Mouse (Mus musculus) heart, postnatal 14 days (tissue): ENCODE measurements at regions not wholly inside any gene's neighbourhood (a gene's known extent, or its start where the extent isn't known, plus 50 kb on each side); places are given as distances from the start of the nearest gene placed in this dataset.

Experiments
- DNase-seq, 2 experiments: peaks; one replicate each; pipeline ENCODE4 v3.0.0; 2021 to 2022
- intact Hi-C: fragments of 180-260 bp; cut with DNase I; formaldehyde crosslinking; loops from one replicate; pipeline ENCODE4 v1.15.1; 2025

DNA sequence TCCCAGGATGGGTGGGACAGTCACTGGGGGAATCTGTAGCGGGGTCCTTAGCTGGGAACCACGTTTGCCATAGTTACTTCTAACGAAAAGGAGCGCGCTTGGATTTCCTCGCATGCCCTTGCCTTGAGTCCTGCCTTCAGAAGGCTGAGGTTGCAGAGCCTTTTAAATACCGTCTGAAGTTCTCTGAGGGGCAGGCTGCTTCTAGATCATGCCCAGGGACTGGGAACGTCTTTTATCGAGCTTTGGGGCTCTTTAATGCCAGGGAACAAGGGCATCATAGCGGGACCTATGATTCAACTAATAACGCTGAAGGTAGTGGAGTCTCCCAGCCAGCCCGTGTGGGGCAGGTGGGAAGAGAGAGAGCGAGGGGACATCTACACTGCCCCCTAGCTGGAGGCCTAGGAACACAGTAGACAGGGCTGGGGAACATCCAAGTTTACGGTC, 369.1 kb downstream of the Vrk1 start:
- intact Hi-C loops = no loop called here

DNA sequence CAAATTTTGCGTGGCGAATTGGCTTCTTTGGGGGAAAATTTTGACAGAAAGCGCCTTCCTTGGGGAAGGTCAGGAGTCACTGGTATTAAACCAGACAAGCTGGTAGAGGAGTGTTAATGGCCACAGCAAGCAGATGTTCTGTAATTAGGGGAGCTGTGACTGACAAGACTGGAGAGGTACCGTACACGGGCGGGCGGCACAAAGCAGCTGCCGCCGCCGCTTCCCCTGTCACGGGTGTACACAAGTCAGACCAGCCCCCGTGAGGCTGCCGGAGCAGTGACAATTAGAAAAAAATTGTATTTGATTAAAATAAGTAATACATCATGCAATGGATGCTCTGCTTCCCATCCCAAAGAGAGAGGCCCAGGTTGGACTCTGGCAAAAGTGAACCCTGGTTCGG, 369.8 kb downstream of the Vrk1 start:
- intact Hi-C loops = no loop called here

More for the DNA sequence above, 369.1 kb downstream of the Vrk1 start:
- peak in 1 of 2 experiments; percentile 10 for DNase-seq

DNA sequence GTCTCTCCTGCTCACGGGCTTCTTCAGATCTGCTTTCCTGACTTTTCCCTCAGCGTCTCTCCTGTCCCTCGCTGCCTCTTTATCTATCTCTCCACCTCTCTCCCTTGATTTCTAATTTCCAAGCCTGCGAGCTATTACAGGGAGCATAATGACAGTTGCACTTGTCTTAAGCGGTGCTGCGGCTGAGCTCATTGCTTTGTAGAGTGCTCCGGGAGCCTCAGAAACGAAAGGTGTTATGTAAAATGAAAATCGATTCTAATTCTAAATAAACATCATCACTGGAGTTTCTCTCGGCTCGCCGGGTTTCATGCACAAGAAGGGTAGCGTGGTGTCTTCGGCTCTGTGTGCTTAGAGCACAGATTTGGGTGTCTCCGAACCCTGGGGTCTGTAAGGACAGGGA, 371.8 kb downstream of the Vrk1 start:
- intact Hi-C loops = no loop called here
- DNase-seq = no peak

More for the DNA sequence above, 369.8 kb downstream of the Vrk1 start:
- DNase-seq = no peak

DNA sequence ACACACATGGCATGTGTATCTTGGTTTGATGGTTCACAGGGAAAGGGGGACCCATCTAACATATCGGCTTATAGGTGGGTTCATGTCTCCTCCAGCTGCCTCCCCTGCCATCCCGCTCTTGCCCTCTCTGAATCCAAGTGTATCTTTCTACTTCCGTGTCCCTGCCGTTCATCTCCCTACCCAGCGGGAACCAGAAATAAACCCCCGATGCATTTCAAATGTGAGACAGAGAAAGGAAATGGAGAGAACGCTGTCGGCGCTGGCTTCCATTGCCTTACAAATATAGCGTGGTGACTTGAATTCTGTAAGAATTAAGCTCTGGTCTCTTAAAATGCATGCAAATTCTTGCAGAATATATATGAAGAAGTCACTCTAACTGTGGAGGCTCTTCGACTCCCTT, 379.2 kb downstream of the Vrk1 start:
- no peak for DNase-seq
- intact Hi-C loops = no loop called here

DNA sequence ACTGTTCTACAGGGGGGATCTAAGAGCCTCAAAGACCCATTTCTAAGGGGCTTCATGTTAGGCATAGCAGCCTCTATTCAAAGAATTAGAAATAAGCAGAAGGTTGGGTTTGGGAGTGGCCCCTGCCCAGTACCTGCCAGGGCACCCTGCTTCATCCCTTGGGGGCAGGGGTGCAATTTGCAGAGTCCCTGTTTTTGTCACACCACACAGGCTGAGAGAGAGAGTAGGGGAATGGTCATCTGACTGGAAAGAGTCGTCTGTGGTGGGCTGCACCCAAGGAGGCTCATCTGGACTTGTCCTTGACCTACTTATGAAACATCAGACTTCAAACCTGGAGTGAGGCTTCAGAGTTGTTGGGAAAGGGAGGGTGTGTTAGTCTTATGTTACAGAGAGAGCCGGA, 382.3 kb downstream of the Vrk1 start:
- intact Hi-C loops = no loop called here
- no peak for DNase-seq

DNA sequence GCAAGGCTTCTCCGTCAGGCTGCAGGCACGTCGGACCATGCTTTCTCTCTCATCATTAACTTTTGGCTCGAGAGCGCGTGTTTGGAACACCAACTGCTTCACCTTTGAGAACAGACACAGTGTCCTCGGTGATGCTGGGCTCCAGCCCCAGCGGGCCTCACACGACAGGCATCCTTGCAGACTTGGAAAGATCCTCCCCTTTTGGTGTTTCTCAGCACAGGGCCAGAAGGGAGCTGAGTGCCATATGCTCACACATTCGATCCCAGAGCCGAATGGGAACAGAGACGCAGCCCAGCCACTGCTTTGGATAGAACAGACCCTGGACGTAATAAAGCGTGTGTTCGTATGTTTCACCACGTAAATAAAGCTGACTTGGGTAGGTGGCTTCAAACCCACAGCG, 389.1 kb downstream of the Vrk1 start:
- DNase-seq = no peak
- intact Hi-C loops = no loop called here

DNA sequence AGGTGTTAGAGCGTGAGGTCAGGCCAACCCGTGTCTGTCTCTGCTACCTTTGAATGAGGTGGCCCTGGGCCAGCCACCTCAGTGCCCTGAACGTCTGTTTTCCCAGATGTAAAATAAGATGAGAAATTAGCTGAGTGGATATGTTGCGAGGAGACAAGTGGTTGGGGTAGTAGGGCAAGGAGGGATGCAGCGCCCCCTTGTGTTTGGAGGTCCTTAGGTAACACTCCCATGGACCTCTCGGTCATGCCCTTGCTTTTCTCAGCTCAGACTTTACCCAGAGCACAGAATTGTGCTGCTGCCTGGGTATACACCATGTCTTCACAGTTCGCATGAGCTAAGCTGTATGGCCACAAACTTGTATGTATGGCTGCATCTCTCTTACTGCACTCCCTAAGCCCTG, 401.0 kb downstream of the Vrk1 start:
- DNase-seq = peak in 1 of 2 experiments; percentile 1
- intact Hi-C loops = no loop called here

DNA sequence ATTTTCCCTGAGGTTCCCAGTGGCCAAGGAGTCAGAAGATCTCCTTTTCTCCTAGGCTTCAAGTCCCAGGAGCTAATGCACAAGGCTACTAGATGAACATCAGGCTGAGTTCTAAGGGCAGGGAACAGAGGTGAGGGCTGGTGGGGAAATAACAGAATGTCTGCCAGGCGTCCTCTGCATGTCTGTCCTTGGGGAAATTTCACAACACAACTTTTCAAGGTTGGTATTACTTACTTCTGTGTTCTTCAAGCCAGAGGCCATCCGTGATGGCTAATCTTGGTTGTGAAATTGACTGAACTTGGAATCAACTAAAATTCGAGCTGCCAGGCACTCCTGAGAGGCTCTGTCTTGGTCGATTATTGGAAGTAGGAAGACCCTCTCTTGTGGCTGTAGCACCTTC, 416.6 kb downstream of the Vrk1 start:
- DNase-seq = no peak
- intact Hi-C loops = no loop called here

DNA sequence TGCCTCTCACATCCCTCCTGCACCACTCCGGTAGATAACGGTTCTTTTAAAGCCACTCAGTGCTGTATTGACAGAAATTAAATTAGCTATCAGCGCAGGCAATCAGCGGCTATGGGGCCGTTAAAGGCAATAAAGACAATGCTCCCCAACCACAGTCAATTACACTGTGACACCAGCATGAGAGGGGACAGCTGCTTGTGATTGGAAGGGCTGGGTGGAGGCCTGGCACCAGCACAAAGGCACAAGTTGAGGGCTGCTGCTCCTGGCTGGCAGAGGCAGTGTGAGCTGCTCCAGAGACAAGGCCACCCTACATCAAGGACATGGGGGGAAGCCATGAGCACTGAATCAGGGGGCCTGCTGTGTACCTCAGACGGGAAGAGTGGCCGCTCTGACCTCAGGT, 420.0 kb downstream of the Vrk1 start:
- DNase-seq = no peak
- intact Hi-C loops = no loop called here

DNA sequence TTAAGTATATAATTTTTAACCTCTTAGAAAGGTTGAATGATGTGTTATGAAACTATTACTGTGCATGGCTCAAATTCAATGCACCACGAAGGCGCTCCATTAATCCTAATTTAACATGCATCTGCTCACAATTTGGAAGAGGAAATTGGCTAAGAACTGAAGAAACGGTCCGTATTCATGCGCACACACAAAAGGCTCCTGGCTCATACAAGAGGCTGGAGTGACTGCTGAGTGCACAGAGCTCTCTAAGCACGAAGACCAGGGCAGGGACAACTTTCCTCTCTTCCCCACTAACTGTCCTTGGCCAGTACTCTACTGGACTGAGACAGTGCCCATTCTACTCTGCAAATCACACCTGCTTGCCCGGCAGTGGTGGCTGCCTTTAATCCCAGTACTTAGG, 435.1 kb downstream of the Vrk1 start:
- intact Hi-C loops = no loop called here
- DNase-seq = no peak

DNA sequence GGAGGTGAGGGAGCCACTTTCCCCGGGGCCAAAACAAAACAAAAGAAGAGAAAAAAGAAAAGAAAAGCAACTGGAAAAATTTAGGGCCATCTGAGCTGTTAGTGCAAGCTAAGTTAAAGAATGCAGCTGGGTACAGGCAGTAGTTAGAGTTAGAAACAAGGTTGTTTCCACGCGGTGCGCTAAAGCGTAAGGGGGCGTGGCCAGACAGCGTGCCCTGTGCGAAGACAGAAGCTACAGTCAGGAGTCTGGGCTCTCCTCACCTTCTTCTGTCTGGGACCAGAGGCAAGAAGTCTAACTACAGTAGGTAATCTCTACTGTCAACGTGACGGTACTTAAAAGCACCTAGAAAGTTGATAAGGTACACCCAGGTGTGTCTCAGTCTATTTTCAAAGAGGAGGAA, 435.9 kb downstream of the Vrk1 start:
- no peak for DNase-seq
- intact Hi-C loops = no loop called here

DNA sequence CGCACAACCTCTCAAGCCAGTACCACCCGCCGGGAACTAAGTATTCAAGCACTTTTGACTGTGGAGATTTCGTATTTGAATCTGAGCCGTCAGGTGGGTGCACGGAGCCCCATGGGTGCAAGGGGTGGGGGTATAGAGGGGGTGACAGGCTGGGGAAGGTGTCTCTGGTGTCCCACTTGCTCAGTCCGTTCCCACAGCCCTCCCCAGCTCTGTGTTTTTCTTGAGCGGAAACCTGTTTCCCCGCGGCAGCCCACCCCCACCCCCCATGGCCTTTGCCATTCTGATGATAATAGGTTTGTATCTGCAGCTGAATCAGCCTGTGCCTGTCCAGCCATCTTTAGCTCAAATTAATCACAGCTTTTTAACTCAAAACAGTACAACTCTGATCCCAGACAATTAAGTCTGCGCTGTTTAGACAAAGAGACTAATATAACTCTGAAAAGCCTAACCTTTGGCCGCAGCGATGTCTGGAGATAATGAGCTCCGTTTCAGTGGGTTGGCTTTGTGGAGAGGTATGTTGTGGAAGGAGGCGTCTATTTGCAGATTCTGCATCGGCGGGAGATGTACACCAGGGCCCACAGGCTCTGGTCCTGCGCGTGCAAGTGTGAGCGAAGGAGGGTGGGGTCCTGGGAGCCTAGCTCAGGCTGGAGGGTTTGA, 437.0 kb downstream of the Vrk1 start:
- no peak for DNase-seq
- intact Hi-C loops = no loop called here

DNA sequence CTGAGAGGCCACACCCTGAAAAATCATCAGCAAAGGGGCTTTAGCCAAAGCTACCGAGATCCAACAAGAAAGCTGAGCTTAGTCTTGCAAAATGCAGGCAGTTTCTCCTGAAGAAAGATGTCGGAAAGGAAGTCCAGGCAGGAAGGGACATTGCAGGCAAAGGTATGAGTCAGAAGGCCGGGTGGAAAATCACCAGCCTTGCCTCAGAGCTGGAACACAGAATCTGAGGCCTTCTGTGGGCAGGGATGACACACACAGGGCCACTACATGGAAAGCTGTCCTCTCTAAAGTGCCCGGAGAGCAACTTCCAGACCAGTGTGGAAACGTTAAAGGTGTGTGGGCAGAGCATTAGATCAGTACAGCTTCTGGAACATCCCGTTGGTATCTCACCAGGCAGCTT, 438.5 kb downstream of the Vrk1 start:
- intact Hi-C loops = no loop called here
- no peak for DNase-seq

DNA sequence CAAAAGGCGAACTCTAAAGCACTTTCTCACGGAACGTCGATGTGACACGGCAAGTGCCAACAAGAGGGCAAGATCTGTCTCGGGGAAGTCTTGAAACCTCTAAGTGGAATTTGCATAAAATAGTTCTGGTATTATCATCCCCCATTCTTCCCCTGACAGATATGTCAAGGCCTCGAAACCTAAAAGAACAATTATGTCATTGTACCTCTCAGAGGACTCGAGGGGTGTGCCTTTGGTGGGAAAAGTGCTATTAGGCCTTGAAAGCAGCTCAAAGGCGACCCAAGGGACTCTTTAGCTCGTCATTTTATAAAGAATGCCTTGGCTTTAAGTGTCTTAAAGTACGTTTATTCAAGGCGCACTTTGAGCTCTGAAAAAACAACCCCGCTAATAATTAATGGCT, 443.5 kb downstream of the Vrk1 start:
- DNase-seq = no peak
- intact Hi-C loops = no loop called here

DNA sequence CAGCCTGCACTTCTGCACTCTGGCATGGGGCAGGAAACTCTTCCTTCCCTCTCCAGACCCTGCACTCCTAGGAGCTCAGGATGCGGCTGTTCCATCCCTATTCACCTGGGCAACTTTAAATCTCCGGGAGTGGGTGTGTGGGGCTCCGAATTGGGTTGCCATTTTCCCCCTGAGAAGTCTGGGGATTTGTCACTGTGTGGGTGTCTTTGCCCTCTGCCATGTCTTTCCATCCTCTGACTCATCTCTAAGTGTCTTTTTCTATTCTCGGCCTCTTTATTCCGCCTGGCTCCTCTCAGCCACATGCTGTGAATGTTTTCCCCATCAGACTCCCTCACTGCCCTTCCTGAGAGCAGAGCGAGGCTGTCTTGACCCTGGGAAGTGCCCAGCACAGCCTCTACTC, 448.2 kb downstream of the Vrk1 start:
- DNase-seq = no peak
- intact Hi-C loops = no loop called here

DNA sequence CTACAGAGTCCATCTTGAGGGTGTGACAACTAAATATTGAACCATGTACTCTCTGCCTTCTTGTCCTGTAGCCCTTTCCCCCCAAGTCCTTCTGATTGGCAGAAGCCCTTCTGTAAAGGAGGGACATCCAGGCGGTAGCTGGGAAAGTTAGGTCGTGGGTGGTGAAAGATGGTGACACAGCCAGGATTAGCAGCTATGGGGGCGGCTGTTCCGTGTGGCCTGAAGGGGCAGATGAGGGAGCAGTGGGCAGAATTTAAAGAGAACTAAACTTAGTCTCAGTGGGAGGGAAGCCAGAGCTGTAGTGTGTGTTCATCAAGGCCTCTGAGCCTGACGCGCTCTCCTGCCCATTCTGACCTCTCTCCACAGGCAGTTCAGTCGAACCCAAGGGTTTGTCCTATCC, 450.6 kb downstream of the Vrk1 start:
- intact Hi-C loops = no loop called here
- no peak for DNase-seq

DNA sequence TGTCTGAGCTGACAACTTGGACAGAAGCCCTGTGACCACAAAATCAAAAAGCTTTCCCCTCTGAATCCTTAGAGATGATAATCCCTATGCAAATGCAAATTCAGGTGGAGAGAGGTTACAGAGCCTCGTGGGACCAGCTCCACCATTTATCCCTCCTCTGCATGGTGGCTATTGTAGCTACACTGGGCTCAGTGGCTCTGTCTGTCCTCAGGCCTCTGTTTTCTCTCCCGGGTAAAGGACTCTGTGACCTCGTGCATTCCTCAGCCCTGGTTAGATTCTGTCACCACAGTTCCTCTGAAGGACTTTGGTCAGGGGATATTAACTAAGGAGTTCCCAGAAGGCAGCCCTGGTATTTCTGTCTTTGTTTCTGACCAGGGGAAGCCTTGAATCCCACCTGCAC, 452.3 kb downstream of the Vrk1 start:
- intact Hi-C loops = no loop called here
- DNase-seq = no peak

DNA sequence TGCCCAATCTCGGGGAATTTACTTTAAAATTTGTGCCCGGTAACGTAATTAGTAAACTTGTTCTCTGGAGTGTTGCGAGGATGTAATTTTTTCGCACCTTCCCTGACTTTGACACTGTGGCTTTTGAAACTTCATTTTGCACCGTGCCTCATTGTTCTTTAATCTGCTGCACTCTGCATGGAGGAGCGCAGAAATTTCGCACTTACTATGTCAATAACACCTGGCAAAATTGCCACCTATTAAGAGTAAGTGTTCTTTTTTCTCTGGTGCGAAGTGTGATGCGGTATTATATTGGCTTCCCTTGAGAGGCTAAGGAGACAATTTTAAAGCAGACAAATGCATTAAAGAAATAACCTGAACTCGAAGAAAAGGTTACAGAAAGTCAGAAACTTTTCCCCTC, 454.7 kb downstream of the Vrk1 start:
- intact Hi-C loops = no loop called here
- DNase-seq = no peak

DNA sequence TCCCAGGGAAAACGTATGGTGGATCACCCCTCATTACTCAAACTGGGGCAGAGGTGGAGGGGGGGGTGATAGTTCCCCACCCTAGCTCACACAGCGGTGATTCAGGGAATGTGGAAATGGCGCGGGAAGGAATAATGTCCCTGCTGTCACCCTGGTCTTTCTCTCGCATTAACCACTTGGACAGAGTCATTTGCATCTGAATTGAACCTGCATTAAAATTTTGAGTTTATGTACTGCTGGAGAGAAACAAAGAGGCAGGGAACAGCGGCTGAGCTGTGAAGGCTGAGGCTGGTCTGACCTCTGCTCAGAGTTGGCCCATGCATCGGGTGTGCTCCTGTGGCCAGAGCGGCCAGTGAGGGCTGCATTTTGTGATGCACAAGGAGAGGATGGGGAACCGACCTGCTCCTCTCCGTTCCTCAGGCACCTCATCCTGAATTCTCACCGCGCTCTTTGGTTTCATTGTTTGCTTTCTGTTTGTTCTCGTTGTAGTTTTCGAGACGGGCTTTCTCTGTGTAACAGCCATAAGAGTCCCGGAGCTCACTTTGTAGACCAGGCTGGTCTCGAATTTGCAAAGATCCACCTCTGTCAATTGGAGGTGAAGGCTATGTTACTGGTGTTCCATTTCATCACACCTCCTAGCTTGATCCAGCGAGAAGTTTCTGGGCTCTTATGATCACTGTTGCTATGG, 458.3 kb downstream of the Vrk1 start:
- no peak for DNase-seq
- intact Hi-C loops = no loop called here

DNA sequence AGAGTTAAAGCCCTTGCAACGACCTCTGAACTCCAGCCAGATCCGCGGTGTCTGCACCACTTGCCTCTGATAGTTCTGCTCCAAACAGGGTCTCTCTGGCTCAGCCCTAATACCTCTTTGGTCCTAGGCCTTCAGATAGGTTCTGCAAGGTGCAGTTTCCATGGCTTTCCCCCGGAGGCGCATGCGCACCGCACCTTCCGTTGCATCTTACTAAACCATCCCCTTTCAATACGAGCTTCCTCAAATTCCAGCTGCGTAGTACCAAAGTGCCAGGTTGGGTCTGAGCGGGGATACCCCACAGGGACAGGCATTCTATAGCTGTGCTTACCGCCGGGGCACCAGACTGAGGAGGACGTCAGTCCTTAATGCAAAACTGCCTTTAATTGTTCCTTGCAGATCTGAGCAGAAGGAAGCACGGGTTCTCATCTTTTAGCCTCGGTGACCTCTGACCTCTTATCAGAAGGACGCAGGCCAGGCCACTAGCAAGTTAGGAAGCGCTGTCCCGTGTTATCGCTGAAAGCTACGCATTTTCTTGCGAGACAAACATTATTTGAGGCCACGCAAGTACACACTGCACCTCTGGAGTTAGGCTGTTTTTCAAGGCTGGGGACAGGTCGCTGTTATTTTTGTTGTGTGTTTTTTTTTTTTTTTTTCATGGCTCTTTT, 464.6 kb downstream of the Vrk1 start:
- intact Hi-C loops = no loop called here
- DNase-seq = no peak

DNA sequence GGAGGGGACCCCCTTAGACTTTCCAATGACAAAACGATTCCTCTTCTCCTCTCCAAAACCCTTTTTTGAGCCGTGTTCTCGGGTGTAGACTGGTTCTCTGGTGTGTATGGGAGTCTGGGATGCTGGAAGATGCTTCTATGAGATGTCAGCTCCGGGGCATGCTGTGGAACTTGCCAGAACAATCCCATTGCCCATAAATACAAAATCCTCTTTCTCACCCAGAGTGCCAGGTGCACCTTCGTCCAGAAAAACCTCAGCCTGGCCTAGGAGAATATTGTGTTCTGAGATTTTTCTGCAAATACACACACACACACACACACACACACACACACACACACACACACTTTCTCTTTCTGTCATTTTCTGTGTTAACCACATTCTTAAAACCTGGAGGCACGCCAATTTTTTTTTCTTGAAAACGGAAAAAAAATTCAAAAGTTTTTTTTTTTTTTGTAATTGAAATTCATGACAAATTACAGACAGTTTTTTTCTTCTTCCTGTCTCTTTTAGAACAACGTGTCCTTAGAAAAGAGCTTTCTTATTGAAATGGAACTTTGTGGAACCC, 465.5 kb downstream of the Vrk1 start:
- no peak for DNase-seq
- intact Hi-C loops = no loop called here
